Mouse (Mus musculus) forebrain, embryonic 10.5 days (tissue): ENCODE results near the gene Pld4. TPM values are rescaled to one million over a fixed set of nuclear protein-coding genes. Genes with fewer than 3 reads are reported as not detected.

Experiments
- DNase-seq: peaks from one replicate; pipeline ENCODE4 v3.0.0-alpha.2; 2017; ENCODE audit warnings: low spot score; ENCODE audit errors: extremely low spot score
- H3K27ac ChIP-seq: fragments of 300-500 bp; sonication (generic); 2 replicates; pipeline ENCODE4 v1.5.1; 2016; ENCODE audit warnings: mild to moderate bottlenecking
- H3K27me3 ChIP-seq: fragments of 300-500 bp; sonication (generic); 2 replicates; pipeline ENCODE4 v1.6.1; 2016; ENCODE audit warnings: mild to moderate bottlenecking; ENCODE audit not compliant: poor library complexity, severe bottlenecking
- H3K36me3 ChIP-seq: fragments of 300-500 bp; sonication (generic); replicated peaks from 2 replicates; pipeline ENCODE4 v1.6.1; 2016; ENCODE audit warnings: mild to moderate bottlenecking, moderate library complexity
- H3K4me1 ChIP-seq: fragments of 300-500 bp; sonication (generic); 2 replicates; pipeline ENCODE4 v1.6.1; 2016
- H3K4me3 ChIP-seq: fragments of 300-500 bp; sonication (generic); 2 replicates; pipeline ENCODE4 v1.5.1; 2016; ENCODE audit warnings: mild to moderate bottlenecking, moderate library complexity
- H3K9me3 ChIP-seq: fragments of 300-500 bp; sonication (generic); 2 replicates; pipeline ENCODE4 v1.6.1; 2016; ENCODE audit warnings: mild to moderate bottlenecking, moderate library complexity
- WGBS: fragments of 180-500 bp; shearing (Covaris S2); methylation state at CpG from one replicate; pipeline ENCODE4 v1.1.7; 2016; 5-methylcytosine and 5-hydroxymethylcytosine counted together
- polyA plus RNA-seq: library from polyadenylated mRNA; unstranded; fragments of >200 nt; fragmentation: Nextera tagmentation; extraction: Ambion mirVana; gene quantifications from 2 replicates; pipeline ENCODE4 v1.2.1, GENCODE M21; 2016

The Pld4 gene
- polyA plus RNA-seq, 1 experiment from 2014 or later = 3.9 TPM

DNA sequence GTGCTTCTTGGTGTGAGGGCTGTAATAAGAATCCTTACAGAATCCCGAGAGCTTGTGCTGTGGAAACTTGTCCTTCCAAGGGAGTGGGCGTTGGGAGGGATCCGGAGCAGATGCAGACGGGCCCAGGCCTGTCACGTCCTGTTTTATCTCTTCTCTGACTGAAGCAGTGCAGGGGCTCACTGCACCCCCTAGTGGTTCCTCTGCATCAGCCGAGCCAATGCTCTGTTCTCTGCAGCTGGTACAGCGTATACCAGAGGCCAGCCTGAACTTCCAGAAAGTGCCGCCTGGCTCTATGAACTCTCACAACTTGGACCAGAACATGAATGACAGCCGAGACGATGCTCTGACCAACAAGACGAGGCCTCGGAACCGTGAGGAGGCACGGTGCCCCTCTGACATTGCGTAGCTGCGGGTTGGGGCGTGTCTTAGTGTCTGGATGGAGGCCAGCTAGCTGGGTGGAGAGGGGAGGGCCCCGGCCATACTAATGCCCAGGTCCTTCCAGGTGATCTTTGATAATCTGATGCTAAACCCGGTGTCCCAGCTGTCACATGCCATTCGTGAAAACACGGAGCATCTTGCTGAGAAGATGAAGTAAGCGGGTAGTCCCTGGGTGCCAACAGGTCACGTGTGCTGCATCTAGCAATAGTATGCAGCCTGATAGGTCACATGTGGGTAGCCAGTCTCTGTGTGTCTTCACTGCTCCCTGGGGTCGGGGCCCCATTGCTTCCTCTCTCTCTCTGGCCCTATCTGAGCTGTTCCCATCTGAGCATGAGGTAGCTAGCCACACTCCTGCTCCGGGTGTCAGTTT, 17.1 kb upstream of the Pld4 start:
- peak overlapping the region; percentile 72 for H3K27ac ChIP-seq
- WGBS = 67% methylated on average over 25 of the region's 25 CpGs

DNA sequence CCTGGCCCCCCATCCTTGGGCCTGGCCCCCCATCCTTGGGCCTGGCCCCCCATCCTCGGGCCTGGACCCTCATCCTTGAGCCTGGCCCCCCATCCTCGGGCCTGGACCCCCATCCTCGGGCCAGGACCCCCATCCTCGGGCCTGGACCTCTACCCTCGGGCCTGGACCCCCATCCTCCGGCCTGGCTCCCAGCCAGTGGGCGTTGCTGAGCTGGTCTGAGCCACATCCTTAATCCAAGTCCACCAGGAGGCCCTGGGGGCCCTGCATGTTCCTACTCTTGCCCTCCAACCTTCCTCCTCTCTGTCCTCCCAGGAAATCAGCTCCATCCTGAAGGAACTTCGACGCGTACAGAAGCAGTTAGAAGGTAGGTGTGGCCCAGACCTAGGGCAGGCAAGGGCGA, 16.2 kb upstream of the Pld4 start:
- Histone ChIP-seq H3K36me3 (peaks cover 36% of the 10 kb centered on the region), H3K4me3 (no peak overlapping the region), H3K9me3 (no peaks in the 10 kb centered on the region), H3K27ac (peak overlapping the region; percentile 44; the same call in 1 of the 2 replicates), H3K4me1 (peaks cover 26% of the 10 kb centered on the region), H3K27me3 (no peaks in the 10 kb centered on the region)
- WGBS = 86% methylated on average over 11 of the region's 11 CpGs
- no peak for DNase-seq

More for the DNA sequence above, 17.1 kb upstream of the Pld4 start:
- Histone ChIP-seq H3K4me3 (no peak overlapping the region), H3K9me3 (no peaks in the 10 kb centered on the region), H3K27me3 (no peaks in the 10 kb centered on the region), H3K4me1 (peaks cover 24% of the 10 kb centered on the region), H3K36me3 (peaks cover 45% of the 10 kb centered on the region)
- peak; percentile 67 for DNase-seq

DNA sequence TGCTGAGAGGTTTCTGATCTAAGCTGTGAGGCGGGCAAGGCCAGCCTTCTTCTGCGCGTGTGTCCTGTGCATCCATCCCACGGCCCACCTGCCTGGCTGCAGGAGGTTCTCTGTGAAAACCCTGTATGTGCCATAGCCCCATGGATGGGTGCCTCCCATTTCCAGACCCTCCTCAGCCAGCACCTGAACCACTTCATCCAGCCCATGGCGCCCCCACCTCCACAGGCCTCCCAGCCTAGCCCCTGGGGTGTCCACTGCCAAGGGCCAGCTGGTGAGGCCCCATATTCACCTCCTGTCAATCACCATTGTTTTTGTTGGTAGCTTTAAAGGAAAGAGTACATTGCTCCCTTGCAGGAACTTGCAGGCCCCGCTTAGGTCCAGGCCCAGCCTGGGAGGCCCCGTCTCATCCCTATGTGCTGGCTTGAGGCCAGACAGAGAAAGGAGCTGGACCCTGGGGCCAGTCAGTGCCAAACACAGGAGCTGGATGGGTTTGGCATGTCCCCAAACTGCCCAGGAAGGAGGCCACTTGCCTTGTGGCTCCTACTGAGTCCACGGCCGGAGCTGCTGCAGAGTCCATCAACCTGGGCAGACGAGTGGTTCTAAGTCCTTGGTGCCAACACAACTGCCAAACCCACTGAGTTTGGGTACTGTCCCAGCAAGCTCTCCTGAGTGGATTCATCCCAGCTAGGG, 15.4 kb upstream of the Pld4 start:
- DNase-seq = no peak
- peaks cover 28% of the 10 kb centered on the region for H3K36me3 ChIP-seq
- H3K4me1 ChIP-seq = peaks cover 26% of the 10 kb centered on the region
- 0 out of 2 replicates have a peak overlapping the region, but pooled peaks have one; percentile 27 for H3K27ac ChIP-seq
- H3K27me3 ChIP-seq = no peaks in the 10 kb centered on the region
- no peaks in the 10 kb centered on the region for H3K9me3 ChIP-seq
- no peak overlapping the region for H3K4me3 ChIP-seq
- WGBS = 94% methylated on average over 10 of the region's 10 CpGs

DNA sequence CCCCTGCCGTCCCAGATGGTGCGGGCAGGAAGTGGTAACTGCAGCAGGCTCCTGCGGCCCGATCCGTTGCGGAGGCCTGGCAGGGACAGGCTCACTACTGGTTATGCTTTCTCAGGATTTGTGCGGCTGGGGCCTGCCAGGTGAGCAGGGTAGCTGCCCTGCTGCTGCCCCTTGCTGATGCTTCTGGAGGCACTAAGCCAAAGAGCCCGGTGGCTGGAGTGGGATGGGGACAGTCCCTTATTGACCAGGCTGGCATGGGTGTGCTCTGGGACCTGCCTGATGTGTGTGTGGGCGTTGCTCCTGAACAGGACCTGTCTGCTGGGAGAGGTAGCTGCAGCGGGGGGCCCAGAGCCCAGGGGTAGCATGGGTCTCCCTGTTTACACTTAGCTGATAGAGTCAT, 14.7 kb upstream of the Pld4 start:
- 91% methylated on average over 10 of the region's 10 CpGs for WGBS
- Histone ChIP-seq H3K4me3 (no peak overlapping the region), H3K9me3 (no peaks in the 10 kb centered on the region), H3K27ac (0 out of 2 replicates have a peak overlapping the region, but pooled peaks have one; percentile 5), H3K36me3 (peaks cover 23% of the 10 kb centered on the region), H3K4me1 (peaks cover 26% of the 10 kb centered on the region), H3K27me3 (no peaks in the 10 kb centered on the region)
- no peak for DNase-seq

DNA sequence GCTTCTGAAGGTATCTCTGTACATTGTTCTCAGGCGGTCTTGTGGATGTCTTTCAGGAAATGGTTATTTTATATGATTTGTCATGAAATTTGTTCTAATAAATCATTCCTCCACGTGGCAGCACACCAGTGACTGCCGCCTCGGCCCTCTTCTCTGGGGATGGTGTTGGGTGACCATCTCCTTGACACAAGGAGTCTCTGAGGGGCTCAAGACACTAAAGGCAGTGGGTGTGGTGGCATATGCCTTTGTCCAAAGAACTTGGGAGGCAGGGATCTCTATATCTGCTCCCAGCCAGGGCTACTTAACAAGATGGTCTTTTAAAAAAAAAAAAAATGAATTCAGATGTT, 14.0 kb upstream of the Pld4 start:
- Histone ChIP-seq H3K4me1 (peaks cover 26% of the 10 kb centered on the region), H3K27ac (peak overlapping the region; percentile 15; the same call in 1 of the 2 replicates)

DNA sequence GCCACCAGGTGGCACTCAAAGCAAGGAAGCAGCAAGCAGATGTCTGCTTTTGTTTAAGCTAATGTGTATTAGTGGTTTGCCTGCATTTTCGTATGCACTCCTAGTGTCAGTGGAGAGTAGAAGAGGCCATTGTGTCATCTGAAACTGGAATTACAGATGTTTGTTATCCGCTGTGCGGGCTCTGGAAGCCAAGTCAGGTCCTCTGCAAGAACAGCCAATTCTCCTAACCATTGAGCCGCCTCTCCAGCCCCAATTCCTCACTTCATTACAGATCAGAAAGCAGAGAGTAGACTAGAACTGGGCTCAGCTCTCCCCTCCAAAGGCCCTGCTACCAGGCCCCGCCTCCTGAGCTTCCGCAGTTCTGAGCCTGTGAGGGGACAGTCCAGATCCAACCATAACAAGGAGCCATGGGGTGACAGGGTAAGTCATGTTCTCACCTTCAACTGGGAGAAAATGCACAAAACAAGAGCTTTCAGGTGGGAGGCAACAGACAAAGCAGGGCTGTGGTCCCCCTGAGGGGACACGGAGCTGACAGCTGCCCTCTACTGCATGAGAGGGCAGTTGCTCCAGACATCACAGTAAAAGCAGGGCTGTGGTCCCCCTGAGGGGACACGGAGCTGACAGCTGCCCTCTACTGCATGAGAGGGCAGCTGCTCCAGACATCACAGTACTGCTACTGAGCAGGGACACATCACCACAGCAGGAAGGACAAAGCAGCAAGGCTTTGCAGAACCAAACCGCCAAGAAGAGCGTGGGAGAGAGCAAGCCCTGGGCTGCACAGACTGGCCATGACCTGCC, 13.4 kb upstream of the Pld4 start:
- Histone ChIP-seq H3K4me3 (peak overlapping the region; percentile 14), H3K36me3 (peaks cover 21% of the 10 kb centered on the region), H3K27ac (peak overlapping the region; percentile 83), H3K9me3 (no peaks in the 10 kb centered on the region), H3K27me3 (no peaks in the 10 kb centered on the region), H3K4me1 (peaks cover 26% of the 10 kb centered on the region)
- 26% methylated on average over 10 of the region's 10 CpGs for WGBS
- DNase-seq = peak; percentile 38

More for the DNA sequence above, 14.0 kb upstream of the Pld4 start:
- no peaks in the 10 kb centered on the region for H3K27me3 ChIP-seq
- H3K9me3 ChIP-seq = no peaks in the 10 kb centered on the region
- peaks cover 21% of the 10 kb centered on the region for H3K36me3 ChIP-seq
- H3K4me3 ChIP-seq = no peak overlapping the region
- no peak for DNase-seq
- 82% methylated on average over 4 of the region's 4 CpGs for WGBS

DNA sequence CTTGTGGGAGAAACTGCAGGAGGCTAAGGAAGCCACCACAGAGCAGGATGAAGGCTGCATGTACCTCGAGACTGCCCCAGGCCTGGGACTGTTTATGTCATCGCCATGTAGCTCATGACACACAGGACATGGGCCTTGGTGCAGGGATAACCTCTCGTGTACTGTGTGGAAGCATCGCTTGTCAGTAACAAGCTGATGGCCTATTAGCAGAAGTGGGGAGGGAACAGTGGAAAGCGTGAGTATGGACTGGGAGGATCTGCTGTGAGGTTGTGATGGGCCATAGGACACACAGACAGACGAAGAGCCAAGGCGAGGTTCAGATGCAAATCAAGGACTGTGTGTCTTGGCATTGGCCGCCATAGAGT, 12.9 kb upstream of the Pld4 start:
- 81% methylated on average over 8 of the region's 8 CpGs for WGBS

DNA sequence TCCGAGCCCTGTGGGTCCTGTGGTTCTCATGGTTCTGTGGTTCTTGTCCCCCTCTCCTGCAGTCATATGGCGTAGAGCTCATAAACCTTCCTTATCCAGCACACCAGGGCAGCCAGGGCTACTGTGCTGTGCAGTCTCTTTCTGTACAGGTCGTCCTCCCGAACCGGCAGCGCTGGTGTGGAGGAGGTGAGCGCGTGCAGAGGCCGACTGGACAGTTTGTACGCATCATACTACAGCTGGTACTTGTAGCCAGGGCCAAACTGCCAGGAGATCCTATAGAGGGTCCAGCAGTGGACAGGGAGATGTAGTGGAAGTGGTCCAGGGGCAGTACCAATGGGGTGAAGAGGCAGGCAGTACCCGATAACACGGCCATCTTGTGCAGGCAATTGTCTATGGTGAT, 9.5 kb upstream of the Pld4 start:
- Histone ChIP-seq H3K36me3 (no peaks in the 10 kb centered on the region), H3K27ac (no peak overlapping the region), H3K4me3 (no peak overlapping the region), H3K4me1 (peaks cover 20% of the 10 kb centered on the region), H3K9me3 (no peaks in the 10 kb centered on the region), H3K27me3 (no peaks in the 10 kb centered on the region)
- WGBS = 88% methylated on average over 12 of the region's 12 CpGs
- DNase-seq = no peak

More for the DNA sequence above, 12.9 kb upstream of the Pld4 start:
- Histone ChIP-seq H3K27ac (peak overlapping the region; percentile 83), H3K9me3 (no peaks in the 10 kb centered on the region), H3K4me3 (peak overlapping the region; percentile 14; the same call in 1 of the 2 replicates), H3K27me3 (no peaks in the 10 kb centered on the region), H3K36me3 (peaks cover 21% of the 10 kb centered on the region), H3K4me1 (peaks cover 25% of the 10 kb centered on the region)
- DNase-seq = no peak

DNA sequence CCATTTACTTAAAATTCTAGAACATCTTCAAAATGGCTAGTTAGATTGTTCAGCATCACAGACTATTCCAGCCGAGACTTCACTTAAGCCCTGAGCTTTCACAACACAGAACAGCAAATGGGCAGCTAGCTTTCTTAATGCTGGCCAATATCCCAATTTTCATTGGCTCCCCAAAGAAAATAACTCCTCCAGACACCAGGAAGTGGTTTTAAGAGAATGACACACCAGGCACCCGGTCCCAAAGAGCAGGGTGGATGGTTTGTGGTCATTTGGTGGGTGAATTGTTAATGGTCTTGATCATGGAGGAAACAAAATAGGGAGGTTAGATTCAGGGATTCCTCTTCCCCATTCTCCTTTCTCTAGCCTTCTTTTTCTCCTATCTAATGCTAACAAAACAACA, 8.1 kb upstream of the Pld4 start:
- no peak for DNase-seq
- WGBS = 68% methylated on average over 2 of the region's 2 CpGs
- H3K4me3 ChIP-seq = no peak overlapping the region

DNA sequence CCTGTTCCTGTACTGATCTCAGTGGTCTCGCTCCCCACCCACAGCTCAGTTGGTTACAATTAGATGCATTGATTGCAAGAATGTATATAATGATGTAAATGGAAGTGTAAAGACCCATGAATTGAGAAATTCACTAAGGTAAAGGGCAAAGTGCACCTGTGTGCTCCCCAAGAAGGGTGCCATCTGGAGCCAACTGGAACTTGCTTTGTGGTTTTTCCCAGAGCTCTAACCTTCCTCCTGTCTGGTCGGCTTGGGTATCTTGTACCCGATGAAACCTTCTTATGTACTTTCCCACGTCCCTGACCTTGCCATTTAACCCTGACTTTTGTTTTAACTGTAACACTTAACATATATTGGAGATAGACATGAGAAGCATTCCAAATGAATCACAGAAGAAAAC, 4.6 kb upstream of the Pld4 start:
- DNase-seq = no peak
- H3K27me3 ChIP-seq = no peaks in the 10 kb centered on the region
- no peak overlapping the region for H3K4me3 ChIP-seq
- WGBS = 82% methylated on average over 4 of the region's 4 CpGs
- 0 out of 2 replicates have a peak, but pooled peaks cover 4% of the 10 kb centered on the region for H3K9me3 ChIP-seq
- H3K36me3 ChIP-seq = no peaks in the 10 kb centered on the region
- H3K27ac ChIP-seq = no peak overlapping the region
- H3K4me1 ChIP-seq = peaks cover 5% of the 10 kb centered on the region

More for the DNA sequence above, 8.1 kb upstream of the Pld4 start:
- Histone ChIP-seq H3K36me3 (no peaks in the 10 kb centered on the region), H3K27ac (no peak overlapping the region), H3K27me3 (no peaks in the 10 kb centered on the region), H3K9me3 (no peaks in the 10 kb centered on the region), H3K4me1 (peaks cover 10% of the 10 kb centered on the region)

DNA sequence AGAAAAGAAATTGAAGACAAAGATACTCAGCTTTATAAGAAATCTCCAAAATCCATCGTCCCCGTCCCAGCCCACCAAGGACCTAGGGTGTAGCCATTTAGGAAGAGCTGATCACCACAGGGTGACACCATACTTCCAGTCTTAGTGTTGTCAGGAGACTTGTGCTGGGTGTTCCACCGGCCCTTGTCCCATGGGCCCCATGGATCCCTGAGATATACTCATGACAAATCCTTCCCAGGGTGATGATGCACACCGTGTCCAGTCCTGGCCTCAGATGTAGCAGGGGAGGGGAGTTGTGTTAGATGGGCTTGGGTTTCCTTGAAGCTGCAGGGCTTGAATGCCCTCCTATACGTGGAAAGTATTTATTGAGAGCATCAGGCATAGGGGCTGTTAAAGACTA, 2.6 kb upstream of the Pld4 start:
- 86% methylated on average over 5 of the region's 5 CpGs for WGBS
- no peak overlapping the region for H3K27ac ChIP-seq
- no peaks in the 10 kb centered on the region for H3K36me3 ChIP-seq
- no peaks in the 10 kb centered on the region for H3K27me3 ChIP-seq
- 0 out of 2 replicates have a peak, but pooled peaks cover 4% of the 10 kb centered on the region for H3K9me3 ChIP-seq
- H3K4me3 ChIP-seq = no peak overlapping the region
- peaks cover 5% of the 10 kb centered on the region for H3K4me1 ChIP-seq
- no peak for DNase-seq

DNA sequence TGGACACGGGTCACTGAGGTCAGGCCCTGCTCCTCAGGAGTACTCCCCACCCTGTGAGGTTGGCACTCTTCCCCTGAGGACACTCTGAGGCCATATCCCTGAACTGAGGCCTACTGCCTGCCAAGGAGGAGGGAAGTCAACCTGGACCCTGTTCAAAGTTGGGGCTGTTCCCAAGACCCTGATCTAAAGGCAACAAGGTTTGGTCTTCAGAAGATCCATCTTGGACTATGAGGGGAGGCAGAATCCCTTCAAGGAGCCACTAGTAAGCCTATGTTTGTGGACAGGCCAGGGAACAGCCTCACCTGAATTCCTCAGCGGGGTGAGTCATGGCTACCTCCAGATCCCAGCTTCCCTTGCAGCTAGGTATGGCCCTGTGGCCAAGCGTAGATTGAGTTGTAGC, 984 bp upstream of the Pld4 start:
- Histone ChIP-seq H3K27ac (no peak overlapping the region), H3K27me3 (no peaks in the 10 kb centered on the region), H3K4me3 (no peak overlapping the region), H3K9me3 (0 out of 2 replicates have a peak, but pooled peaks cover 4% of the 10 kb centered on the region), H3K36me3 (no peaks in the 10 kb centered on the region), H3K4me1 (peaks cover 5% of the 10 kb centered on the region)
- no peak for DNase-seq
- WGBS = 92% methylated on average over 3 of the region's 3 CpGs
